Mouse (Mus musculus): ENCODE results near the gene Prom2. TPM values are rescaled to one million over a fixed set of nuclear protein-coding genes. Genes with fewer than 3 reads are reported as not detected.
A peak's percentile ranks its signal among the peaks of the same experiment; 100 is the strongest.

Prom2 gene
- polyA plus RNA-seq, 1 experiment from 2014 or later, result 12.1 TPM

DNA sequence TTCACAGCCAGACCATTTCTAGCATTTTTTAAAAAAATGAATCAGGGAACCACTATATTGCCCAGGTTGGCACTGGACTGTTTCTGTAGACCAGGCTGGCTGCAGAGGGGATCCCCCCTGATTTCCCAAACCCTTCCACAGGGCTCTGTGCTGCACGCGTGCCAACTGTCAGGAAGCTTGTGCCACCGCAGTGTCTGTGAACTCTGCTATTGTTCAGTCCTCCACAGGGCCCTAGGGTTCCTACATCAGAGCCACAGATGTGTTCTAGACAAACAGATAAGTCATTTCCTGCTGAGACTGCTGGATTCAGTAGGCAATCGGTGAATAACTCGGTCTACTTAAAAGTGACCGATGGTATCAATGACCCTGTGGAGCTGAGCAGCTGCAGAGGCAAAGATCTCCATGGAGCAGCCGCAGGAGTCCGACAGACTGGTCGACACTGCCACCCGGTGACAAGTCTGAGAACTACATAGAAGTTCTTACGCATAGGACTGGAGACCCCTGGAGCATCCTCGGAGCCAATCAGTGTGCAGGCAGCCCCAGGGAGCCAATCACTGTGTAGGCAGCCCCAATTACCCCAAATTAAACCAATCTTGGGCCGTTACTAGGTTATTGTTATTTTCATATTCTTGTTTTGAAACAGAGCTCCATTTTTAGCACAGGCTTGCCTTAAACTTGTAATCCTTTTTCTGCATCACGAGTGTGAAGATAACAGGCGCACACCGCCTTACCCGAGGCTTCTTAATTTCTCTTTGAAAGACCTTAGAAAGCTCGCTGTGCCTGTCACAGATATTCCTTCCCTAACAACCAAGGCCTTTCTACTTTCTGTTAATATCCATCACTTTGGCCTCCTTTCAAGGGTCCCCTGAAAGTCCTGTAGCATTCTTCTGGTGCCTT lies 18.1 kb upstream of the Prom2 start:
- Histone ChIP-seq H3K9ac (replicated peaks; ENCODE audit: low read depth, low read length) (no peak overlapping the region), H3K4me1 (ENCODE audit: control insufficient read depth, insufficient read depth, low read length) (no peaks in the 10 kb centered on the region), H3K4me3 (ENCODE audit: low read depth, low read length) (no peak overlapping the region), H3K36me3 (ENCODE audit: control insufficient read depth, insufficient read depth, low read length) (no peaks in the 10 kb centered on the region), H3K27ac (ENCODE audit: low read length) (no peak overlapping the region), H3K27me3 (ENCODE audit: control insufficient read depth, insufficient read depth, low read length) (no peaks in the 10 kb centered on the region), H3K9me3 (ENCODE audit: control insufficient read depth, low read depth, low read length) (no peaks in the 10 kb centered on the region), H3K4me2 (replicated peaks; ENCODE audit: low read depth, low read length) (peak overlapping the region; percentile 4; the same call in 1 of the 2 replicates)
- WGBS, result 18% methylated on average over 18 of the region's 18 CpGs
- peak; percentile 95 for ATAC-seq (ENCODE audit: insufficient number of reproducible peaks, insufficient read depth, low FRiP score, low read depth)

GRCm38 (mm10) chr2:127551078-127551477 lies 9.8 kb upstream of the Prom2 start:
- no peak for ATAC-seq (ENCODE audit: insufficient number of reproducible peaks, insufficient read depth, low FRiP score, low read depth)
- WGBS, result 53% methylated on average over 5 of the region's 5 CpGs
- H3K4me2 ChIP-seq (replicated peaks; ENCODE audit: low read depth, low read length), result no peak overlapping the region

GRCm38 (mm10) chr2:127550446-127550845 lies 9.2 kb upstream of the Prom2 start:
- H3K27ac ChIP-seq (ENCODE audit: low read length), result no peak overlapping the region
- ATAC-seq (ENCODE audit: insufficient number of reproducible peaks, insufficient read depth, low FRiP score, low read depth), result no peak

More at GRCm38 (mm10) chr2:127551078-127551477, 9.8 kb upstream of the Prom2 start:
- H3K4me3 ChIP-seq (ENCODE audit: low read depth, low read length), result no peak overlapping the region
- no peaks in the 10 kb centered on the region for H3K36me3 ChIP-seq (ENCODE audit: control insufficient read depth, insufficient read depth, low read length)
- H3K4me1 ChIP-seq (ENCODE audit: control insufficient read depth, insufficient read depth, low read length), result no peaks in the 10 kb centered on the region
- H3K27me3 ChIP-seq (ENCODE audit: control insufficient read depth, insufficient read depth, low read length), result no peaks in the 10 kb centered on the region
- no peak overlapping the region for H3K27ac ChIP-seq (ENCODE audit: low read length)
- H3K9ac ChIP-seq (replicated peaks; ENCODE audit: low read depth, low read length), result no peak overlapping the region
- H3K9me3 ChIP-seq (ENCODE audit: control insufficient read depth, low read depth, low read length), result no peaks in the 10 kb centered on the region

GRCm38 (mm10) chr2:127549711-127550110 lies 8.4 kb upstream of the Prom2 start:
- H3K27me3 ChIP-seq (ENCODE audit: control insufficient read depth, insufficient read depth, low read length), result no peaks in the 10 kb centered on the region
- ATAC-seq (ENCODE audit: insufficient number of reproducible peaks, insufficient read depth, low FRiP score, low read depth), result no peak
- no peak overlapping the region for H3K27ac ChIP-seq (ENCODE audit: low read length)
- no peaks in the 10 kb centered on the region for H3K4me1 ChIP-seq (ENCODE audit: control insufficient read depth, insufficient read depth, low read length)
- H3K4me2 ChIP-seq (replicated peaks; ENCODE audit: low read depth, low read length), result no peak overlapping the region
- no peak overlapping the region for H3K9ac ChIP-seq (replicated peaks; ENCODE audit: low read depth, low read length)
- no peaks in the 10 kb centered on the region for H3K36me3 ChIP-seq (ENCODE audit: control insufficient read depth, insufficient read depth, low read length)
- H3K4me3 ChIP-seq (ENCODE audit: low read depth, low read length), result no peak overlapping the region
- no peaks in the 10 kb centered on the region for H3K9me3 ChIP-seq (ENCODE audit: control insufficient read depth, low read depth, low read length)

More at GRCm38 (mm10) chr2:127550446-127550845, 9.2 kb upstream of the Prom2 start:
- Histone ChIP-seq H3K4me2 (replicated peaks; ENCODE audit: low read depth, low read length) (no peak overlapping the region), H3K36me3 (ENCODE audit: control insufficient read depth, insufficient read depth, low read length) (no peaks in the 10 kb centered on the region), H3K4me1 (ENCODE audit: control insufficient read depth, insufficient read depth, low read length) (no peaks in the 10 kb centered on the region), H3K4me3 (ENCODE audit: low read depth, low read length) (no peak overlapping the region), H3K9me3 (ENCODE audit: control insufficient read depth, low read depth, low read length) (no peaks in the 10 kb centered on the region), H3K27me3 (ENCODE audit: control insufficient read depth, insufficient read depth, low read length) (no peaks in the 10 kb centered on the region), H3K9ac (replicated peaks; ENCODE audit: low read depth, low read length) (no peak overlapping the region)
- 76% methylated on average over 1 of the region's 1 CpGs for WGBS

DNA sequence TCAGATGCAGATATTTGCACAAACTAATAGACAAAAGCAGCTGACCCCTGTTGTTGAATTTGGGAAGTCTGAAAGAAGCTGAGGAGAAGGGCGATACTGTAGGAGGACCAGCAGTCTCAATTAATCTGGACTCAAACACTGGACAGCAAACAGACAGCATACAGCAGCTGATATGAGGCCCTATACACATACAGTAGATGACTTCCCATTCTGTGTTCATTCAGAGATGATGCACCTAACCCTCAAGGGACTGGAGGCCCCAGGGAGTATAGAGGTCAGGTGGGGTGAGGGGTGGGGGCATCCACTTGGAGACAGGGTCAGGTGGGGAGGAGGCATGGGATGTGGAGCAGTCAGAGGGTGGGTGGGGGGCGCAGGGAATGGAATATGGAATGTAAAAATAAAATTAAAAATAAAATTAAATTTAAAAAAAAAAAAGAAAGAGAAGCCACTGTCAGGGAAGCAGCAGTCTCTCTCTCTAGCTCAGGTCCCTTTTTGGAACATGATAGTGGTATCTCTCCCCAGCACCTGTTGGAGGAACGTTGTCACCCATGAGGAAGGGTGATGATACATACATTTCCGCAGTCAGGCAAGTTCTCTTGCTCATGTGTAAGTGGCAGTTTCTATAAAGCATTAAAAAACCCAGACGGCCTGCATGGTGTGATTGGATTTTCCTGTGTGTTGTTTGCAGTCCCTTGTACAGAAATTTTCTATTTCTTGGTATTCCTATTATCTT lies 7.2 kb upstream of the Prom2 start:
- Histone ChIP-seq H3K9ac (replicated peaks; ENCODE audit: low read depth, low read length) (no peak overlapping the region), H3K9me3 (ENCODE audit: control insufficient read depth, low read depth, low read length) (no peaks in the 10 kb centered on the region), H3K4me2 (replicated peaks; ENCODE audit: low read depth, low read length) (no peak overlapping the region), H3K4me3 (ENCODE audit: low read depth, low read length) (no peak overlapping the region), H3K27ac (ENCODE audit: low read length) (no peak overlapping the region), H3K36me3 (ENCODE audit: control insufficient read depth, insufficient read depth, low read length) (no peaks in the 10 kb centered on the region), H3K4me1 (ENCODE audit: control insufficient read depth, insufficient read depth, low read length) (no peaks in the 10 kb centered on the region), H3K27me3 (ENCODE audit: control insufficient read depth, insufficient read depth, low read length) (no peaks in the 10 kb centered on the region)
- 65% methylated on average over 5 of the region's 5 CpGs for WGBS
- ATAC-seq (ENCODE audit: insufficient number of reproducible peaks, insufficient read depth, low FRiP score, low read depth), result no peak

DNA sequence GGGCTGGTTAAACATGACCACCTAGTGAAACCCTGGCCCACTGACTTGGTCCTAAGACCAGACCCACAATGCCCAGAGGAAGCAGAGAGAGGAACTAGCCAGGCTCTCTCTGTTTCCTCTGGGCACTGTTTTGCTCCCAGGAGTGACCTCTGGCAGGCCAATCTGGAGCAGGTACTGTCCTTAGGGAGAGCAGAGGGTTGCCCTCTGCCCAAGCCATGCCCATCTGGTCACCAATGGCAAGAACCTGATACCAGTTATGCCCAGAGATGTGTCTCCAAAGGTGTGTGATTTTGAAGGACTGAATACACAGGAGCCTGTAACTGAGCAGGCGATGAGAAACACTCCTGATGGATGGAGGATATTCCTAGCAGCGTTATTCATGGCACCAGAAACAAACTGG lies 430 bp upstream of the Prom2 start:
- Histone ChIP-seq H3K9me3 (ENCODE audit: control insufficient read depth, low read depth, low read length) (no peaks in the 10 kb centered on the region), H3K4me3 (ENCODE audit: low read depth, low read length) (no peak overlapping the region), H3K36me3 (ENCODE audit: control insufficient read depth, insufficient read depth, low read length) (no peaks in the 10 kb centered on the region), H3K27ac (ENCODE audit: low read length) (0 out of 2 replicates have a peak overlapping the region, but pooled peaks have one; percentile 10), H3K9ac (replicated peaks; ENCODE audit: low read depth, low read length) (no peak overlapping the region), H3K4me2 (replicated peaks; ENCODE audit: low read depth, low read length) (no peak overlapping the region), H3K4me1 (ENCODE audit: control insufficient read depth, insufficient read depth, low read length) (no peaks in the 10 kb centered on the region), H3K27me3 (ENCODE audit: control insufficient read depth, insufficient read depth, low read length) (peaks cover 25% of the 10 kb centered on the region)
- 90% methylated on average over 2 of the region's 2 CpGs for WGBS
- ATAC-seq (ENCODE audit: insufficient number of reproducible peaks, insufficient read depth, low FRiP score, low read depth), result no peak

GRCm38 (mm10) chr2:127539494-127539893 lies 1.8 kb downstream of the Prom2 start:
- Histone ChIP-seq H3K9me3 (ENCODE audit: control insufficient read depth, low read depth, low read length) (no peaks in the 10 kb centered on the region), H3K27ac (ENCODE audit: low read length) (no peak overlapping the region), H3K36me3 (ENCODE audit: control insufficient read depth, insufficient read depth, low read length) (no peaks in the 10 kb centered on the region), H3K4me3 (ENCODE audit: low read depth, low read length) (no peak overlapping the region), H3K4me2 (replicated peaks; ENCODE audit: low read depth, low read length) (peak overlapping the region; percentile 33; the same call in 1 of the 2 replicates), H3K4me1 (ENCODE audit: control insufficient read depth, insufficient read depth, low read length) (no peaks in the 10 kb centered on the region), H3K27me3 (ENCODE audit: control insufficient read depth, insufficient read depth, low read length) (peaks cover 25% of the 10 kb centered on the region), H3K9ac (replicated peaks; ENCODE audit: low read depth, low read length) (no peak overlapping the region)
- ATAC-seq (ENCODE audit: insufficient number of reproducible peaks, insufficient read depth, low FRiP score, low read depth), result no peak
- 21% methylated on average over 4 of the region's 4 CpGs for WGBS

DNA sequence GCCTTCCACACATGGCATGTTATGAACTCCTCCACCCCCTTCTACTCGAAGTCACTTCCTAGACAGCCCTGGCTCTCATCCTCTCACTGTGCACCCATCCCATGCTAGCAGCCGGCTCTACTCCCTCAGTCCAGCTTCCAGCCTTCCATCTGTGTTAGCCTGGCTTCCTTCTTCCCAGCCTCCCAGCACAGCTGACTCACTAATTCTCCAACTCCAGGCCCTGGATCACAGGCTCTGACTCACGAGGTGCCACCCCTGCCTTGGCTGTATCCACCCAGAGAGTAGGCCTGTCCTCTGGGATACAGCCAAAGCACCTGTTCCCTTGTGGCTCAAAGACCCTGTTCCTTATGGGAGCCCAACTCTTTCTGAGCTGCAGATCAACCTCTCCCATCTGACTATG lies 3.7 kb downstream of the Prom2 start:
- 60% methylated on average over 3 of the region's 3 CpGs for WGBS
- Histone ChIP-seq H3K4me1 (ENCODE audit: control insufficient read depth, insufficient read depth, low read length) (no peaks in the 10 kb centered on the region), H3K9ac (replicated peaks; ENCODE audit: low read depth, low read length) (no peak overlapping the region), H3K27ac (ENCODE audit: low read length) (no peak overlapping the region), H3K27me3 (ENCODE audit: control insufficient read depth, insufficient read depth, low read length) (peaks cover 25% of the 10 kb centered on the region), H3K9me3 (ENCODE audit: control insufficient read depth, low read depth, low read length) (no peaks in the 10 kb centered on the region), H3K4me3 (ENCODE audit: low read depth, low read length) (no peak overlapping the region), H3K36me3 (ENCODE audit: control insufficient read depth, insufficient read depth, low read length) (no peaks in the 10 kb centered on the region), H3K4me2 (replicated peaks; ENCODE audit: low read depth, low read length) (no peak overlapping the region)
- no peak for ATAC-seq (ENCODE audit: insufficient number of reproducible peaks, insufficient read depth, low FRiP score, low read depth)

Data from stomach, embryonic 14.5 days (tissue).